Mouse (Mus musculus) spleen, adult 2 months (tissue): ENCODE results near the gene Tm9sf2. TPM values are rescaled to one million over a fixed set of nuclear protein-coding genes. Genes with fewer than 3 reads are reported as not detected.

Experiments used
- DNase-seq, 2 experiments: peaks; one replicate each; pipeline versions ENCODE4 v3.0.0 to v3.0.0-alpha.2; 2012 to 2021; ENCODE audit warnings: low spot score in 2 of 2, low read depth in 1 of 2
- H3K27ac ChIP-seq: fragments of 200-500 bp; 2 replicates; pipeline ENCODE4 v1.5.1; 2012; ENCODE audit warnings: low read length, inconsistent platforms; ENCODE audit not compliant: insufficient read depth
- H3K27me3 ChIP-seq: fragments of 200-500 bp; 2 replicates; pipeline ENCODE4 v1.6.1; 2012; ENCODE audit warnings: mild to moderate bottlenecking, moderate library complexity, low read length, inconsistent platforms; ENCODE audit not compliant: control insufficient read depth, insufficient read depth
- H3K36me3 ChIP-seq: fragments of 200-500 bp; 2 replicates; pipeline ENCODE4 v1.6.1; 2012; ENCODE audit warnings: mild to moderate bottlenecking, low read length, inconsistent platforms; ENCODE audit not compliant: control insufficient read depth, insufficient read depth
- H3K4me1 ChIP-seq: fragments of 200-500 bp; 2 replicates; pipeline ENCODE4 v1.6.1; 2011; ENCODE audit warnings: inconsistent platforms; ENCODE audit not compliant: control insufficient read depth, insufficient read depth, insufficient read length
- H3K4me3 ChIP-seq: fragments of 200-500 bp; 2 replicates; pipeline ENCODE4 v1.5.1; 2011; ENCODE audit warnings: mild to moderate bottlenecking, inconsistent platforms; ENCODE audit not compliant: insufficient read depth, insufficient read length; ENCODE audit errors: extremely low read depth
- CTCF ChIP-seq: fragments of 200-500 bp; IDR thresholded peaks from 2 replicates; pipeline ENCODE4 v1.5.1; 2011; ENCODE audit warnings: mild to moderate bottlenecking, inconsistent platforms; ENCODE audit not compliant: insufficient read depth, insufficient read length, insufficient replicate concordance; ENCODE audit errors: extremely low read depth
- POLR2A ChIP-seq: fragments of 200-500 bp; IDR thresholded peaks from 2 replicates; pipeline ENCODE4 v1.6.1; 2011; ENCODE audit warnings: low read depth, low read length, inconsistent platforms
- whole genome bisulfite sequencing: fragments of 180-500 bp; shearing (Covaris S2); methylation state at CpG from one replicate; pipeline ENCODE4 v1.1.7; 2018; 5-methylcytosine and 5-hydroxymethylcytosine counted together
- polyA plus RNA-seq: library from polyadenylated mRNA; depleted of rRNA; stranded (reverse); fragments of >200 nt; gene quantifications from 2 replicates; pipeline ENCODE4 v1.2.3, GENCODE M21; 2012; rRNA removed

Tm9sf2 gene
- polyA plus RNA-seq = 80.8 and 211 TPM in 2 replicates

DNA sequence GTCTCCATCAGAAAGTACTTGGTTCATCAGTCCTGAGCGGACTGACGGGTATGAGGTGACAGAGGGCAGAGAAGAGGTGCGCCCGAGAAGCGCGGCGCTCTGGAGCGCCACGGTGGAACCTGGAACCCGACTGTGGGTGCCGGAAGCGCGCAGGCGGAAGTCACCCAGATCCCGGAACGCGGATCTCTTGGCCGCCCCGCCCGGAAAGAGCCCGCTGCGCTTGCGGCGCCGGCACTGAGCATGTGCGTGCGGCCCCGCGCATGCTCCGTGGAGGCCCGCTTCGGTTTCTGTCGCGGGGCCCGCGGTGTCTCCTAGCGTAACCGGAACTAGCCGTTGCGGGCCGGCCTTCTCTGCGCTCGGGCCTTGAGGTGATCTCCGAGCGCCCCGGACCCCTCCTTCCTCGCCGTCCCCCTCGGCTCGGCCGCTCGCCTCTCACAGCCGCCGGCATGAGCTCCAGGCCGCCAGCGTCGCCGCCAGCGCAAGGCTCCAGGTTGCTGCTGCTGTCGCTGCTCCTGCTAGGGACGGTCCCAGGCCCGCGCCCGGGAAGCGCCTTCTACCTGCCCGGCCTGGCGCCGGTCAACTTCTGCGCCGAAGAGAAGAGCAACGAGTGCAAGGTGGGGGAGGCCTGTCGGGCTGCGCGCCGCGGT lies at the start of gene Tm9sf2:
Gene Tm9sf2 (plus strand): TSS at position 217 of the 647 bp plus-strand sequence.
- TF ChIP-seq POLR2A = peak; percentile 95
- TF ChIP-seq CTCF = no peak
- peak; percentile 85 to 94 for DNase-seq
- peak within 1 kb of the TSS; percentile 99 for H3K27ac ChIP-seq
- peak within 1 kb of the TSS; percentile 100 for H3K4me3 ChIP-seq
- peaks cover 15% of the 10 kb centered on the region for H3K4me1 ChIP-seq
- under 1% methylated on average over 75 of the region's 76 CpGs for WGBS
- H3K27me3 ChIP-seq = no peaks in the 10 kb centered on the region; the same call in 1 of the 2 replicates
- peaks cover 1% of the 10 kb centered on the region; the same call in 1 of the 2 replicates for H3K36me3 ChIP-seq

DNA sequence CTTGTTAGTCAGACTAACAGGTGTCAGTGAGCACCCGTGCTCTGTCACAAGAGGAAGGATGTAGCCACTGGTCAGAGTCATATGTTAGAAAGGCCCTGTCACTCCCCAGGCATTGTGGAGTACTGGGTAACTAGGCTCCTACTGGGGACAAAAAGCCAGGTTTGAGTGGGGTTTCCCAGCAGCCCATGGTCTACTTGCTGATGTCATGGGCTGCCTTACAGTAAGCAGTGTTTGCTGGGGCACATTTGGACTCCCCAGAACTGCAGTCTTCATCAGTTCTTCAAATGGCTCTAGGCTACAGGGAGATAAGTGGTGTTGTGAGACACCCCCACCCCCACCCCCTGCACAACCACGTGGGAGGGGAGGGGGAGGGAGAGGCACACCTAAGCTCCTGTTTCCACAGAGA lies 48.9 kb upstream of the Tm9sf2 start:
- Histone ChIP-seq H3K27ac (peak overlapping the region; percentile 73), H3K4me1 (peaks cover 58% of the 10 kb centered on the region), H3K27me3 (no peaks in the 10 kb centered on the region), H3K4me3 (no peak overlapping the region), H3K36me3 (no peaks in the 10 kb centered on the region)
- no peak for TF ChIP-seq POLR2A
- no peak for TF ChIP-seq CTCF
- WGBS = 3% methylated on average over 2 of the region's 2 CpGs
- DNase-seq = peak in 1 of 2 experiments; percentile 46

DNA sequence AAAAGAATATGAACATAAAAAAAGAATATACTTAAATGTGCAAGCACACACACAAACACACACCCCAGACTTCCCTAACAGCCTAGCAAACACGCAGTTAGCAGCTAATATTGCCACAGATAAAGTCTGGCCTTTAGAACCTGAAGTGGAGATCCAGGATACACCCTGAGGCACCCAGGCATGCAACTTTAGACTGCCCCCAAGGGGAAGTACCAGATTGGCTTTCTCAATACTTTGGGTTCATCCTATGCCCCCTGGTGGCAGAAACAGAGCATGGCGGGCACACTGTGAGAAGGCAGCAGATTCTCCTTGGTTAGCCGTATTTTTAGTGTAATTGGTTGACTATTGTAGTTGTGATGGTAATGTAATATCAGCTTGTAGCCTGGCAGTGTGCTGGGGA lies 46.2 kb upstream of the Tm9sf2 start:
- Histone ChIP-seq H3K4me1 (peaks cover 63% of the 10 kb centered on the region), H3K27me3 (no peaks in the 10 kb centered on the region), H3K36me3 (no peaks in the 10 kb centered on the region), H3K4me3 (no peak overlapping the region), H3K27ac (no peak overlapping the region)
- peak; percentile 81 to 91 for DNase-seq
- 2% methylated on average over 3 of the region's 3 CpGs for WGBS
- TF ChIP-seq CTCF = peak; percentile 82; the same call in 1 of the 2 replicates
- TF ChIP-seq POLR2A = no peak

DNA sequence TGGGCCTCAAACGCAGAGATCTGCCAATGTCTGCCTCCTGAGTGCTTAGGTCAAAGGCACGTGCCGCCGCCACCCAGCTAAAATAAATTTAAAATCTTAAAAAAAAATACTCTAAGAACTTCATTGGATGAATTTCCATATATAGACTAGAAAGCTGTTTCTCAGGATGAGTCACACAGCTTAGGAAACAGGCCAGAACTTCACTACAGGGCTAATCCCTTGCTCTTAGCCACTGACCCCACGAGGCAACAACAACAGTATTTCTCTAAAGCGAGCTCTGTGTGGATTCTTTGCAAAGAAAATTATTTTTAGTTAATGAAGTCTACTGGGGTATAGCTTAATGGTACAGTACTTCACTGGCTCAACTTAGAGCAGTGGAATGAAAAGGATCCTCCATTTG lies 45.5 kb upstream of the Tm9sf2 start:
- no peaks in the 10 kb centered on the region for H3K36me3 ChIP-seq
- DNase-seq = no peak
- H3K27me3 ChIP-seq = no peaks in the 10 kb centered on the region
- WGBS = 87% methylated on average over 6 of the region's 6 CpGs
- H3K27ac ChIP-seq = peak overlapping the region; percentile 97
- TF ChIP-seq CTCF = no peak
- TF ChIP-seq POLR2A = no peak
- no peak overlapping the region for H3K4me3 ChIP-seq
- peaks cover 66% of the 10 kb centered on the region for H3K4me1 ChIP-seq

DNA sequence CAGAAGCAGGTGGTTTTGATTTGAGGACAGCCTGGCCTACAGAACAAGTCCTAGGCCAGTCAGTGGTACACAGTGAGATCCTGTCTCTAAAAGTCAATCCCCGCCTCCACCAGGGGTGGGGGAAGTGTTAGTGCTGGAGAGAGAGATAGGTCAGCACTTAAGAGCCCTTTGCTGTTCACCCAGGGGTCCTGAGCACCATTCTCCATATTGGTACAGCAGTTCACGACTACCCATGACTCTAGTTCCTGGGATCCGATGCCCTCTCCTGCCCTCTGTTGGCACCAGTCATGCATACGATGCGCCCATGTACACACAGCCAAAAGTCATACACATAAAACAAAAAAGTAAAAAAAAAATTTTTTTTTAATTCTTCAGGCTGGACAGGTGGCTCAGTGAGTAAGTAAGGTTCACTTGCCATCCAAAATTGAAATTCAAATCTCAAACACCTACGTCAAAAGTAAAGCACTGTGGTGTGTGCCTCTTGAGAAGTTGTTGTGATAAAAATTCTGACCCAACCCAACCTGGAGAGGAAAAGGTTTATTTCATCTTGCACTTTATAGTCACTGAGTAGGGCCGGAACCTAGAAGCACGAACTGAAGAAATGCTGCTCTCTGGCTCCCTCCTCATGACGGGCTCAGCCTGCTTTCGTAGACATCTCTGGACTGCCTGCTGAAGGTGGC lies 44.3 kb upstream of the Tm9sf2 start:
- TF ChIP-seq CTCF (no peak), POLR2A (no peak)
- no peak overlapping the region for H3K4me3 ChIP-seq
- 65% methylated on average over 10 of the region's 10 CpGs for WGBS
- no peaks in the 10 kb centered on the region for H3K27me3 ChIP-seq
- H3K4me1 ChIP-seq = peaks cover 65% of the 10 kb centered on the region
- peak; percentile 52 to 58 for DNase-seq
- no peaks in the 10 kb centered on the region for H3K36me3 ChIP-seq
- peak overlapping the region; percentile 97 for H3K27ac ChIP-seq

DNA sequence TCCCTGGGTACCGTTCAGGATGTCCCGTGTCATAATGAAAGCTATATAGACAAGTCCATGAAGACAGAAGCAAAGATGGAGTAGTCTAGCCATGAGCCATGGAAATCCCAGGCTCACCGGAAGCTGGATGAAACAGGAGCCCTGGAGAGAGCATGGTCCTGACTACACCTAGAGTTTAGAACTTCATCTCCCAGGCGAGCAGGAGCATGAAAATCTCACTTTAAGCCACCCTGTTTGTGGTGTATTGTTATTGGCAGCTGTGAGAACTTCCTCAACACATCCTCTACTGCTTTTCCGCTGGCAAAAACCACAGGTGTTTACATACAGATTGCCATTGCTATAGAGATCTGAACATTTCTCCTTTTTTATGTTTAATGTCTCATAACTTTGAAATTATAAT lies 43.2 kb upstream of the Tm9sf2 start:
- no peaks in the 10 kb centered on the region for H3K36me3 ChIP-seq
- H3K27ac ChIP-seq = peak overlapping the region; percentile 97
- WGBS = 17% methylated on average over 5 of the region's 5 CpGs
- TF ChIP-seq CTCF = no peak
- TF ChIP-seq POLR2A = peak; percentile 16; the same call in 1 of the 2 replicates
- H3K27me3 ChIP-seq = no peaks in the 10 kb centered on the region
- peak overlapping the region; percentile 2; the same call in 1 of the 2 replicates for H3K4me3 ChIP-seq
- peaks cover 60% of the 10 kb centered on the region for H3K4me1 ChIP-seq
- peak; percentile 64 to 70 for DNase-seq
